Mouse (Mus musculus) cortical plate, adult 2 months (tissue): ENCODE measurements around the gene Cmss1.

Source experiments
- CTCF ChIP-seq: fragments of 200-500 bp; IDR thresholded peaks from 2 replicates; pipeline ENCODE4 v1.5.1; 2011; ENCODE audit warnings: mild to moderate bottlenecking, control low read depth, low read length; ENCODE audit not compliant: insufficient read depth; ENCODE audit errors: extremely low read depth
- POLR2A ChIP-seq: fragments of 200-500 bp; IDR thresholded peaks from 2 replicates; pipeline ENCODE4 v1.6.1; 2011; ENCODE audit warnings: mild to moderate bottlenecking, low read length, control low read depth; ENCODE audit not compliant: insufficient read depth; ENCODE audit errors: extremely low read depth

- TF ChIP-seq POLR2A = no peak
- TF ChIP-seq CTCF = peak; percentile 65
Observed at GRCm38 (mm10) chr16:57611768-57612167, 5.1 kb upstream of the Cmss1 start.
